Mouse (Mus musculus) CH12.LX (cell line): Measurements from ENCODE around the gene Cldn10.

ENCODE experiments used
- BHLHE40 ChIP-seq: IDR thresholded peaks from 2 replicates; pipeline ENCODE4 v1.6.1; 2011; ENCODE audit warnings: mild to moderate bottlenecking, low read depth, low read length, improper control_type of control experiment
- CTCF ChIP-seq, 2 experiments: IDR thresholded peaks in 1 of 2; conservative IDR thresholded peaks in 1 of 2; 2 replicates each; pipeline ENCODE4 v1.5.1; 2011 to 2012; ENCODE audit warnings: low read depth in 2 of 2, low read length in 2 of 2, improper control_type of control experiment in 1 of 2, inconsistent platforms in 1 of 2, mild to moderate bottlenecking in 1 of 2, moderate library complexity in 1 of 2
- E2F4 ChIP-seq: IDR thresholded peaks from 2 replicates; pipeline ENCODE4 v1.6.1; 2011; ENCODE audit warnings: low read depth, low read length, improper control_type of control experiment; ENCODE audit not compliant: insufficient replicate concordance
- EP300 ChIP-seq: IDR thresholded peaks from 2 replicates; pipeline ENCODE4 v1.6.1; 2011; ENCODE audit warnings: low read length, improper control_type of control experiment
- ETS1 ChIP-seq: conservative IDR thresholded peaks from 2 replicates; pipeline ENCODE4 v1.6.1; 2012; ENCODE audit warnings: low read depth, mild to moderate bottlenecking, inconsistent platforms, low read length, improper control_type of control experiment, moderate library complexity
- KAT2A ChIP-seq: IDR thresholded peaks from 2 replicates; pipeline ENCODE4 v1.6.1; 2012; ENCODE audit warnings: low read length, improper control_type of control experiment, inconsistent platforms; ENCODE audit not compliant: insufficient replicate concordance
- MXI1 ChIP-seq: IDR thresholded peaks from 2 replicates; pipeline ENCODE4 v1.6.1; 2011; ENCODE audit warnings: mild to moderate bottlenecking, low read depth, low read length, improper control_type of control experiment
- NRF1 ChIP-seq: IDR thresholded peaks from 2 replicates; pipeline ENCODE4 v1.6.1; 2014; ENCODE audit warnings: low read depth, mild to moderate bottlenecking, inconsistent platforms, low read length, improper control_type of control experiment, moderate library complexity
- POLR2A ChIP-seq: IDR thresholded peaks from 2 replicates; pipeline ENCODE4 v1.6.1; 2011; ENCODE audit warnings: low read depth, mild to moderate bottlenecking, improper control_type of control experiment, low read length
- RCOR1 ChIP-seq: conservative IDR thresholded peaks from 2 replicates; pipeline ENCODE4 v1.6.1; 2012; ENCODE audit warnings: low read depth, mild to moderate bottlenecking, inconsistent platforms, low read length, improper control_type of control experiment
- TCF12 ChIP-seq: IDR thresholded peaks from 2 replicates; pipeline ENCODE4 v1.6.1; 2014; ENCODE audit warnings: low read depth, mild to moderate bottlenecking, inconsistent platforms, low read length, improper control_type of control experiment
- ZNF384 ChIP-seq: IDR thresholded peaks from 2 replicates; pipeline ENCODE4 v1.6.1; 2012; ENCODE audit warnings: low read depth, low read length, improper control_type of control experiment, inconsistent platforms

DNA sequence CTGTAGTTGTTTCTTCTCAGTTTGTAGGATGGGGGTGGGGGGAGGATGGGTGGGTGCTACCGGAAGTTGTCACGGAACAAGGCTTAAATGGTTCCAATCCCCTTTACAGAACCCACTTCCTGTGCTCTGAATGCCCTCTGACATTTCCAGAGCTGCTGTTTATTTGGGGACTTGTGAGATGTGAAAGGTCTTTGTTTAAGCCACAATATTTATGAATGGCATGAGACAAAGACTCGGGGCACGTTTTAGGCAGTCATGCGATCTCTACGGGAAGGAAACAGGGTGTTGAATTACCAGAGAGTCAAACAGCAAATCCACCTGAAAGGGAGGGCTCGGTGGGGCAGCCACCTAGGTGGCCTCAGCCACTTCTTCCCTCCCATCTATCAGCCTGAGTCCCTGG is 46.6 kb downstream of the Cldn10 start:
- TF ChIP-seq EP300 = no peak
- TF ChIP-seq POLR2A = no peak
- TF ChIP-seq CTCF (conservative IDR thresholded peaks at IDR 0.05 in 1 of 2, IDR thresholded peaks at IDR 0.05 in 1 of 2; ENCODE audit: low read depth in 2 of 2, low read length in 2 of 2) = no peak
- TF ChIP-seq RCOR1 = no peak
- TF ChIP-seq ETS1 = no peak
- no peak for TF ChIP-seq MXI1
- no peak for TF ChIP-seq KAT2A
- TF ChIP-seq BHLHE40 = peak; percentile 54; the same call in 1 of the 2 replicates
- no peak for TF ChIP-seq NRF1
- TF ChIP-seq ZNF384 = no peak
- TF ChIP-seq TCF12 = no peak
- TF ChIP-seq E2F4 = no peak
